Mouse (Mus musculus): ENCODE results near the gene Slco2a1. TPM values are rescaled to one million over a fixed set of nuclear protein-coding genes. Genes with fewer than 3 reads are reported as not detected.

Gene Slco2a1
- polyA plus RNA-seq, 2 experiments, result 5.1 to 7.2 TPM

- Histone ChIP-seq H3K9ac (ENCODE audit: low read depth, low read length, severe bottlenecking) (no peak overlapping the region), H3K4me2 (replicated peaks; ENCODE audit: low read depth, low read length, severe bottlenecking) (no peak overlapping the region), H3K4me1 (ENCODE audit: control insufficient read depth, insufficient read depth, low read length) (no peaks in the 10 kb centered on the region), H3K27me3 (ENCODE audit: control insufficient read depth, insufficient read depth, low read length) (no peaks in the 10 kb centered on the region), H3K27ac (replicated peaks; ENCODE audit: low read depth, low read length) (no peak overlapping the region), H3K9me3 (ENCODE audit: control insufficient read depth, low read length) (no peaks in the 10 kb centered on the region), H3K36me3 (ENCODE audit: control insufficient read depth, insufficient read depth, low read length) (no peaks in the 10 kb centered on the region), H3K4me3 (replicated peaks; ENCODE audit: low read length) (no peak overlapping the region)
- ATAC-seq (ENCODE audit: low FRiP score, low read depth) (no peak), DNase-seq (ENCODE audit: low spot score) (no peak)
- whole genome bisulfite sequencing, result 58% methylated on average over 8 of the region's 8 CpGs
- no peak for TF ChIP-seq POLR2A (IDR thresholded peaks at IDR 0.05; ENCODE audit: borderline replicate concordance, extremely low read depth, insufficient read depth, insufficient read length)
Observed at GRCm38 (mm10) chr9:103032193-103032592, 43.7 kb downstream of the Slco2a1 start.

- WGBS, result 79% methylated on average over 3 of the region's 3 CpGs
- ATAC-seq (ENCODE audit: low FRiP score, low read depth) (no peak), DNase-seq (ENCODE audit: low spot score) (no peak)
Observed at GRCm38 (mm10) chr9:103033381-103033780, 44.9 kb downstream of the Slco2a1 start.

DNA sequence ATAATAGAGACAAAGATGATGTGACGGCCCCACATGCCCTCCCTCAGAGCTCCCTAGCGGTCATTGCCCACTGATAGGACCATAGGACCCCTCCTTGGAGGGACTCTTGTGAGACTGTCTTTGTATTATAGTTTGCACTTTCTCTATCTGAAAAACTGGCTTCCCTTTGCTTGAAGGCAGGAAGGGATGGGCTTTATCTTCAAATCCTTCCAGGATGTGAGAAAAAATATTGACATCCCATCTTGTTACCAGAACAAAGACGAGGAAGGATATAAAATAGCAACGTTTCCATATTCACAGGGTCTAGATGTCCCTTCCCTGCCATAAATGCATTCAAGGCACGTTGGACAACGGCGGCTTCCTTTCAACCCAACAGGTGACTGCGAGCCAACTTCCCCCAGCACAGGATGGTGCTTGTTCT lies 48.5 kb downstream of the Slco2a1 start:
- Histone ChIP-seq H3K4me1 (ENCODE audit: control insufficient read depth, insufficient read depth, low read length) (no peaks in the 10 kb centered on the region), H3K36me3 (ENCODE audit: control insufficient read depth, insufficient read depth, low read length) (no peaks in the 10 kb centered on the region), H3K4me3 (replicated peaks; ENCODE audit: low read length) (no peak overlapping the region), H3K9ac (ENCODE audit: low read depth, low read length, severe bottlenecking) (no peak overlapping the region), H3K27ac (replicated peaks; ENCODE audit: low read depth, low read length) (no peak overlapping the region), H3K9me3 (ENCODE audit: control insufficient read depth, low read length) (no peaks in the 10 kb centered on the region), H3K4me2 (replicated peaks; ENCODE audit: low read depth, low read length, severe bottlenecking) (no peak overlapping the region), H3K27me3 (ENCODE audit: control insufficient read depth, insufficient read depth, low read length) (no peaks in the 10 kb centered on the region)
- no peak for DNase-seq (ENCODE audit: low spot score)
- WGBS, result 73% methylated on average over 8 of the region's 8 CpGs
- no peak for TF ChIP-seq POLR2A (IDR thresholded peaks at IDR 0.05; ENCODE audit: borderline replicate concordance, extremely low read depth, insufficient read depth, insufficient read length)
- ATAC-seq (ENCODE audit: low FRiP score, low read depth), result no peak

More at GRCm38 (mm10) chr9:103033381-103033780, 44.9 kb downstream of the Slco2a1 start:
- no peak for TF ChIP-seq POLR2A (IDR thresholded peaks at IDR 0.05; ENCODE audit: borderline replicate concordance, extremely low read depth, insufficient read depth, insufficient read length)
- Histone ChIP-seq H3K27ac (replicated peaks; ENCODE audit: low read depth, low read length) (no peak overlapping the region), H3K27me3 (ENCODE audit: control insufficient read depth, insufficient read depth, low read length) (no peaks in the 10 kb centered on the region), H3K9me3 (ENCODE audit: control insufficient read depth, low read length) (no peaks in the 10 kb centered on the region), H3K4me2 (replicated peaks; ENCODE audit: low read depth, low read length, severe bottlenecking) (no peak overlapping the region), H3K4me3 (replicated peaks; ENCODE audit: low read length) (no peak overlapping the region), H3K9ac (ENCODE audit: low read depth, low read length, severe bottlenecking) (no peak overlapping the region), H3K4me1 (ENCODE audit: control insufficient read depth, insufficient read depth, low read length) (no peaks in the 10 kb centered on the region), H3K36me3 (ENCODE audit: control insufficient read depth, insufficient read depth, low read length) (no peaks in the 10 kb centered on the region)

- ATAC-seq (ENCODE audit: low FRiP score, low read depth), result no peak
- Histone ChIP-seq H3K36me3 (ENCODE audit: control insufficient read depth, insufficient read depth, low read length) (no peaks in the 10 kb centered on the region), H3K4me3 (replicated peaks; ENCODE audit: low read length) (no peak overlapping the region), H3K9me3 (ENCODE audit: control insufficient read depth, low read length) (no peaks in the 10 kb centered on the region), H3K9ac (ENCODE audit: low read depth, low read length, severe bottlenecking) (no peak overlapping the region), H3K4me2 (replicated peaks; ENCODE audit: low read depth, low read length, severe bottlenecking) (no peak overlapping the region), H3K4me1 (ENCODE audit: control insufficient read depth, insufficient read depth, low read length) (no peaks in the 10 kb centered on the region), H3K27ac (replicated peaks; ENCODE audit: low read depth, low read length) (no peak overlapping the region), H3K27me3 (ENCODE audit: control insufficient read depth, insufficient read depth, low read length) (no peaks in the 10 kb centered on the region)
- DNase-seq (ENCODE audit: low spot score), result no peak
- TF ChIP-seq POLR2A (IDR thresholded peaks at IDR 0.05; ENCODE audit: borderline replicate concordance, extremely low read depth, insufficient read depth, insufficient read length), result no peak
- 74% methylated on average over 2 of the region's 2 CpGs for WGBS
Observed at GRCm38 (mm10) chr9:103038266-103038665, 49.8 kb downstream of the Slco2a1 start.

DNA sequence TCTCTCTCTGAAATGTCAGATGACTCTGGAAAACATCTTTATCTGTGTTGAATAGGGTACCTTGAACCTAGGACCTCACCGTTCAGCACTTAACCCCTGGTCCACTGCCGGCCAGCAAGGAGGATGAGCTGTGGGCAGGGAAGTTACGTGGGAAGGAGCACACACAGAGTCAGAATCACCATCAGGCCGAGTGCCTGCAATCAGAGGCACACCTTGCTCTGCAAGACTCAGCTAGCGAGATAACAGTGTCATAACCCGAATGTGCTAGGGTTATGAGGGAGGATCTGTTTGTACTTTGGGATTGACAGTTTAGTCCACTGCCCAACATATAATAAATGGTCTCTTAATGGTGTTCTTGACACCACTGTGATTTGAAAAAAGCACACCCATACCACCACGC lies 50.2 kb downstream of the Slco2a1 start:
- no peak overlapping the region for H3K9ac ChIP-seq (ENCODE audit: low read depth, low read length, severe bottlenecking)
- H3K4me2 ChIP-seq (replicated peaks; ENCODE audit: low read depth, low read length, severe bottlenecking), result no peak overlapping the region
- no peaks in the 10 kb centered on the region for H3K36me3 ChIP-seq (ENCODE audit: control insufficient read depth, insufficient read depth, low read length)
- H3K4me3 ChIP-seq (replicated peaks; ENCODE audit: low read length), result no peak overlapping the region
- no peaks in the 10 kb centered on the region for H3K9me3 ChIP-seq (ENCODE audit: control insufficient read depth, low read length)
- no peak overlapping the region for H3K27ac ChIP-seq (replicated peaks; ENCODE audit: low read depth, low read length)
- H3K27me3 ChIP-seq (ENCODE audit: control insufficient read depth, insufficient read depth, low read length), result no peaks in the 10 kb centered on the region
- ATAC-seq (ENCODE audit: low FRiP score, low read depth) (no peak), DNase-seq (ENCODE audit: low spot score) (no peak)
- 80% methylated on average over 7 of the region's 7 CpGs for WGBS
- no peaks in the 10 kb centered on the region for H3K4me1 ChIP-seq (ENCODE audit: control insufficient read depth, insufficient read depth, low read length)
- TF ChIP-seq POLR2A (IDR thresholded peaks at IDR 0.05; ENCODE audit: borderline replicate concordance, extremely low read depth, insufficient read depth, insufficient read length), result no peak

GRCm38 (mm10) chr9:103040581-103040980 lies 52.1 kb downstream of the Slco2a1 start:
- H3K9me3 ChIP-seq (ENCODE audit: control insufficient read depth, low read length), result no peaks in the 10 kb centered on the region
- no peak overlapping the region for H3K9ac ChIP-seq (ENCODE audit: low read depth, low read length, severe bottlenecking)
- 69% methylated on average over 2 of the region's 2 CpGs for WGBS
- TF ChIP-seq POLR2A (IDR thresholded peaks at IDR 0.05; ENCODE audit: borderline replicate concordance, extremely low read depth, insufficient read depth, insufficient read length), result no peak
- H3K27ac ChIP-seq (replicated peaks; ENCODE audit: low read depth, low read length), result no peak overlapping the region
- no peak for ATAC-seq (ENCODE audit: low FRiP score, low read depth)
- DNase-seq (ENCODE audit: low spot score), result no peak
- H3K36me3 ChIP-seq (ENCODE audit: control insufficient read depth, insufficient read depth, low read length), result no peaks in the 10 kb centered on the region
- no peaks in the 10 kb centered on the region for H3K4me1 ChIP-seq (ENCODE audit: control insufficient read depth, insufficient read depth, low read length)
- no peak overlapping the region for H3K4me2 ChIP-seq (replicated peaks; ENCODE audit: low read depth, low read length, severe bottlenecking)
- H3K27me3 ChIP-seq (ENCODE audit: control insufficient read depth, insufficient read depth, low read length), result no peaks in the 10 kb centered on the region
- no peak overlapping the region for H3K4me3 ChIP-seq (replicated peaks; ENCODE audit: low read length)
